In genomic region chr1:136229040-136229373, GRCm38 (mm10) we compare ENCODE assay signal across 10 mouse cellular contexts. TPM values are rescaled to one million over a fixed set of nuclear protein-coding genes. Genes with fewer than 3 reads are reported as not detected.
DNase-seq lines count a peak whose midpoint lies in the region; ATAC-seq and TF ChIP-seq lines count a peak whose summit lies in the region.
"Had no signal": no experiment of that assay in that cellular context is flagged by ENCODE, and none has a peak within 500 bp of the region (broad histone marks: within the 10 kb centered on the region; RNA-seq: fewer than 3 reads in every experiment).

No protein-coding gene starts in this region.

- no peak overlapping the region for H3K9ac ChIP-seq in hindbrain, postnatal 0 days (replicated peaks; ENCODE audit: low read length)
- peak overlapping the region; percentile 77 for H3K9ac ChIP-seq in embryonic facial prominence, embryonic 13.5 days
- H3K9ac ChIP-seq in neural tube, embryonic 12.5 days = 0 out of 2 replicates have a peak overlapping the region, but pooled peaks have one; percentile 2
- H3K9ac ChIP-seq in heart, adult 2 months (ENCODE audit: low read depth, low read length) = no peak overlapping the region
- H3K9ac ChIP-seq: hindbrain, embryonic 15.5 days had no signal

- peak overlapping the region; percentile 79 for H3K4me3 ChIP-seq in hindbrain, embryonic 10.5 days
- H3K4me3 ChIP-seq in hindbrain, postnatal 0 days (ENCODE audit: low read length) = no peak overlapping the region
- peak overlapping the region; percentile 64 for H3K4me3 ChIP-seq in embryonic facial prominence, embryonic 13.5 days
- no peak overlapping the region for H3K4me3 ChIP-seq in neural tube, embryonic 12.5 days
- H3K4me3 ChIP-seq in heart, adult 2 months = no peak overlapping the region
- H3K4me3 ChIP-seq: hindbrain, embryonic 15.5 days had no signal

- H3K27ac ChIP-seq in hindbrain, embryonic 10.5 days = peak overlapping the region; percentile 97
- H3K27ac ChIP-seq in hindbrain, postnatal 0 days = no peak overlapping the region
- peak overlapping the region; percentile 79 for H3K27ac ChIP-seq in embryonic facial prominence, embryonic 13.5 days
- H3K27ac ChIP-seq in neural tube, embryonic 12.5 days = no peak overlapping the region
- H3K27ac ChIP-seq in heart, adult 2 months = no peak overlapping the region
- H3K27ac ChIP-seq: hindbrain, embryonic 15.5 days had no signal

- TF ChIP-seq EP300 in heart, adult 2 months (IDR thresholded peaks at IDR 0.05; ENCODE audit: insufficient read depth, low read depth, low read length) = no peak

- WGBS in hindbrain, embryonic 10.5 days = 13% methylated on average over 6 of the region's 6 CpGs
- 25% methylated on average over 6 of the region's 6 CpGs for WGBS in hindbrain, postnatal 0 days
- WGBS in embryonic facial prominence, embryonic 13.5 days = 19% methylated on average over 6 of the region's 6 CpGs
- 3% methylated on average over 6 of the region's 6 CpGs for WGBS in neural tube, embryonic 12.5 days
- 76% methylated on average over 6 of the region's 6 CpGs for WGBS in heart, adult 2 months

- no peak overlapping the region for H3K4me2 ChIP-seq in hindbrain, postnatal 0 days (ENCODE audit: low read depth, low read length)
- H3K4me2 ChIP-seq in embryonic facial prominence, embryonic 13.5 days = peak overlapping the region; percentile 75
- peak overlapping the region; percentile 78 for H3K4me2 ChIP-seq in neural tube, embryonic 12.5 days (replicated peaks)

- peaks cover 5% of the 10 kb centered on the region; the same call in 1 of the 2 replicates for H3K27me3 ChIP-seq in hindbrain, embryonic 10.5 days (ENCODE audit: insufficient read depth, poor library complexity, severe bottlenecking)
- no peaks in the 10 kb centered on the region for H3K27me3 ChIP-seq in hindbrain, postnatal 0 days (ENCODE audit: insufficient read depth, low read length)
- H3K27me3 ChIP-seq in embryonic facial prominence, embryonic 13.5 days = no peaks in the 10 kb centered on the region
- no peaks in the 10 kb centered on the region for H3K27me3 ChIP-seq in neural tube, embryonic 12.5 days (replicated peaks)
- H3K27me3 ChIP-seq in heart, adult 2 months (ENCODE audit: control insufficient read depth, insufficient read depth, low read length) = peaks cover 9% of the 10 kb centered on the region
- H3K27me3 ChIP-seq: hindbrain, embryonic 15.5 days had no signal

- TF ChIP-seq CTCF in hindbrain, postnatal 0 days (IDR thresholded peaks at IDR 0.05; ENCODE audit: low read depth) = no peak
- no peak for TF ChIP-seq CTCF in heart, adult 2 months (IDR thresholded peaks at IDR 0.05)

- intact Hi-C loops in heart, adult 2 months (cut with DNase I) = no loop called here

- no peak for ATAC-seq in hindbrain, postnatal 0 days
- no peak for ATAC-seq in embryonic facial prominence, embryonic 13.5 days (ENCODE audit: insufficient number of reproducible peaks, insufficient read depth, low FRiP score, low TSS enrichment, low read depth)
- ATAC-seq in neural tube, embryonic 12.5 days (ENCODE audit: low FRiP score, low read depth) = peak; percentile 51; the same call in 1 of the 2 replicates

- H3K9me3 ChIP-seq in hindbrain, embryonic 10.5 days = no peaks in the 10 kb centered on the region
- H3K9me3 ChIP-seq in hindbrain, postnatal 0 days (ENCODE audit: low read length) = no peaks in the 10 kb centered on the region
- no peaks in the 10 kb centered on the region for H3K9me3 ChIP-seq in embryonic facial prominence, embryonic 13.5 days
- H3K9me3 ChIP-seq in neural tube, embryonic 12.5 days = no peaks in the 10 kb centered on the region
- H3K9me3 ChIP-seq: hindbrain, embryonic 15.5 days had no signal

- H3K4me1 ChIP-seq in hindbrain, embryonic 10.5 days (replicated peaks) = peaks cover 85% of the 10 kb centered on the region
- peaks cover 30% of the 10 kb centered on the region; the same call in 1 of the 2 replicates for H3K4me1 ChIP-seq in hindbrain, postnatal 0 days (ENCODE audit: insufficient read depth, low read length)
- H3K4me1 ChIP-seq in embryonic facial prominence, embryonic 13.5 days = peaks cover 59% of the 10 kb centered on the region
- H3K4me1 ChIP-seq in neural tube, embryonic 12.5 days = peaks cover 66% of the 10 kb centered on the region
- H3K4me1 ChIP-seq in heart, adult 2 months (ENCODE audit: control insufficient read depth, insufficient read depth, low read length) = no peaks in the 10 kb centered on the region

- H3K36me3 ChIP-seq in hindbrain, embryonic 10.5 days = peaks cover 45% of the 10 kb centered on the region
- H3K36me3 ChIP-seq in hindbrain, postnatal 0 days (ENCODE audit: insufficient read depth, low read length) = no peaks in the 10 kb centered on the region
- H3K36me3 ChIP-seq in embryonic facial prominence, embryonic 13.5 days = peaks cover 35% of the 10 kb centered on the region
- peaks cover 29% of the 10 kb centered on the region for H3K36me3 ChIP-seq in neural tube, embryonic 12.5 days
- no peaks in the 10 kb centered on the region for H3K36me3 ChIP-seq in heart, adult 2 months (ENCODE audit: control insufficient read depth, insufficient read depth, low read length)
- H3K36me3 ChIP-seq: hindbrain, embryonic 15.5 days had no signal

- H3K79me2 ChIP-seq in heart, adult 2 months (replicated peaks; ENCODE audit: control insufficient read depth, insufficient read depth, low read length) = no peaks in the 10 kb centered on the region

- peak; percentile 30 for DNase-seq in hindbrain, embryonic 10.5 days (ENCODE audit: low spot score)
- DNase-seq in hindbrain, postnatal 0 days (ENCODE audit: low spot score) = no peak
- DNase-seq in kidney, postnatal 25 days = peak; percentile 72 to 86
- DNase-seq in natural killer cell, adult 2 months (ENCODE audit: low spot score in 2 of 2) = no peak
- no peak for DNase-seq in layer of hippocampus, adult 9-11 months
- no peak for DNase-seq in heart, adult 2 months

- TF ChIP-seq POLR2A in heart, adult 2 months (IDR thresholded peaks at IDR 0.05; ENCODE audit: insufficient read depth, low read depth, low read length) = no peak

RNA-seq across cellular contexts. Expression of gene Inava, which starts 5.1 kb away (rescaled TPM):
- polyA plus RNA-seq in hindbrain, embryonic 10.5 days (2016; fragmentation: Nextera tagmentation; extraction: Ambion mirVana) = 19.8 and 25.6 TPM in 2 replicates
- total RNA-seq in hindbrain, postnatal 0 days (2014; rRNA removed) = 4.5 and 11.3 TPM in 2 replicates
- 2.8 and 2.9 TPM in 2 replicates for polyA plus RNA-seq in hindbrain, postnatal 0 days (2015; fragmentation: Nextera tagmentation; extraction: Ambion mirVana)
- polyA plus RNA-seq in embryonic facial prominence, embryonic 13.5 days (2015; fragmentation: Nextera tagmentation; extraction: Ambion mirVana) = 18.7 and 22.7 TPM in 2 replicates
- polyA plus RNA-seq in neural tube, embryonic 12.5 days (2016; fragmentation: Nextera tagmentation; extraction: Ambion mirVana) = 10.3 and 10.6 TPM in 2 replicates
- not detected for total RNA-seq in heart, adult 2 months (2021)
- polyA plus RNA-seq in heart, adult 2 months (2012; rRNA removed) = 0.29 TPM in 1 of 2 replicates, not detected in the other
- total RNA-seq: megakaryocyte progenitor cell, adult 5-6 weeks had no signal

RNA-seq across cellular contexts. Expression of gene Mroh3, which starts 16.4 kb away (rescaled TPM):
- 0.40 and 0.47 TPM in 2 replicates for polyA plus RNA-seq in hindbrain, embryonic 10.5 days (2016; fragmentation: Nextera tagmentation; extraction: Ambion mirVana)
- 0.84 TPM in 1 of 2 replicates, not detected in the other for total RNA-seq in hindbrain, postnatal 0 days (2014; rRNA removed)
- polyA plus RNA-seq in hindbrain, postnatal 0 days (2015; fragmentation: Nextera tagmentation; extraction: Ambion mirVana) = 0.19 and 0.23 TPM in 2 replicates
- 0.22 and 0.67 TPM in 2 replicates for polyA plus RNA-seq in embryonic facial prominence, embryonic 13.5 days (2015; fragmentation: Nextera tagmentation; extraction: Ambion mirVana)
- 0.49 TPM in 1 of 2 replicates, not detected in the other for polyA plus RNA-seq in neural tube, embryonic 12.5 days (2016; fragmentation: Nextera tagmentation; extraction: Ambion mirVana)
- not detected for total RNA-seq in heart, adult 2 months (2021)
- polyA plus RNA-seq in heart, adult 2 months (2012; rRNA removed) = not detected in 2 replicates
- total RNA-seq: megakaryocyte progenitor cell, adult 5-6 weeks had no signal
- polyA plus RNA-seq: hindbrain, embryonic 15.5 days had no signal

RNA-seq across cellular contexts. Expression of gene Gpr25, which starts 31.7 kb away (rescaled TPM):
- not detected in 2 replicates for polyA plus RNA-seq in hindbrain, embryonic 10.5 days (2016; fragmentation: Nextera tagmentation; extraction: Ambion mirVana)
- total RNA-seq in hindbrain, postnatal 0 days (2014; rRNA removed) = 6.0 and 6.2 TPM in 2 replicates
- 0.78 and 1.3 TPM in 2 replicates for polyA plus RNA-seq in hindbrain, postnatal 0 days (2015; fragmentation: Nextera tagmentation; extraction: Ambion mirVana)
- polyA plus RNA-seq in embryonic facial prominence, embryonic 13.5 days (2015; fragmentation: Nextera tagmentation; extraction: Ambion mirVana) = 0.21 TPM in 1 of 2 replicates, not detected in the other
- not detected in 2 replicates for polyA plus RNA-seq in neural tube, embryonic 12.5 days (2016; fragmentation: Nextera tagmentation; extraction: Ambion mirVana)
- total RNA-seq in heart, adult 2 months (2021) = not detected
- polyA plus RNA-seq in heart, adult 2 months (2012; rRNA removed) = not detected in 2 replicates
- total RNA-seq: megakaryocyte progenitor cell, adult 5-6 weeks had no signal

Comparison
In these comparisons a context has a peak if more than half of its experiments do, and no peak if none do; other contexts are left out.
1. DNase-seq: peak in hindbrain, embryonic 10.5 days (single experiment) and kidney, postnatal 25 days (2 of 2); none in hindbrain, postnatal 0 days (single experiment), natural killer cell, adult 2 months (0 of 2), layer of hippocampus, adult 9-11 months (single experiment) and heart, adult 2 months (0 of 2).
2. H3K27ac ChIP-seq: peak in hindbrain, embryonic 10.5 days (single experiment) and embryonic facial prominence, embryonic 13.5 days (single experiment); none in hindbrain, postnatal 0 days (single experiment), neural tube, embryonic 12.5 days (single experiment) and heart, adult 2 months (single experiment).
3. H3K4me3 ChIP-seq: peak in hindbrain, embryonic 10.5 days (single experiment) and embryonic facial prominence, embryonic 13.5 days (single experiment); none in hindbrain, postnatal 0 days (single experiment), neural tube, embryonic 12.5 days (single experiment) and heart, adult 2 months (single experiment).
4. H3K9ac ChIP-seq: peak in embryonic facial prominence, embryonic 13.5 days (single experiment) and neural tube, embryonic 12.5 days (single experiment); none in hindbrain, postnatal 0 days (single experiment) and heart, adult 2 months (single experiment).